Mouse (Mus musculus): ENCODE measurements around the gene Olfr819. TPM values are rescaled to one million over a fixed set of nuclear protein-coding genes. Genes with fewer than 3 reads are reported as not detected.

The Olfr819 gene
- polyA plus RNA-seq (2015; fragmentation: Illumina TruSeq; extraction: RNeasy Lipid Tissue Mini Kit (QIAGEN cat#74804); ENCODE audit: insufficient read depth, low read depth, low replicate concordance), result not detected

GRCm38 (mm10) chr10:129967166-129967565, at the start of gene Olfr819:
Olfr819 (minus strand) TSS chr10:129967266.

GRCm38 (mm10) chr10:130012321-130012720, 45.3 kb upstream of the Olfr819 start, which contains the start of gene Olfr820:
Olfr820 (plus strand) TSS chr10:130012621.

GRCm38 (mm10) chr10:129984962-129985361, 17.9 kb upstream of the Olfr819 start, which contains the start of gene Gm10310:
Gm10310 (minus strand) TSS chr10:129985062.

GRCm38 (mm10) chr10:129976040-129976439, 9.0 kb upstream of the Olfr819 start, which contains the start of gene Olfr247:
Olfr247 (minus strand) TSS chr10:129976140.

GRCm38 (mm10) chr10:129949000-129949399, 18.1 kb downstream of the Olfr819 start, which contains the start of gene Olfr818:
Olfr818 (minus strand) TSS chr10:129949100.

GRCm38 (mm10) chr10:129915497-129915896, 51.6 kb downstream of the Olfr819 start, which contains the start of gene Olfr816:
Olfr816 (minus strand) TSS chr10:129915597.

Other genes starting within 250 kb of the Olfr819 start
- gene Olfr805, start 237.9 kb downstream of the Olfr819 start, polyA plus RNA-seq (2015; fragmentation: Illumina TruSeq; extraction: RNeasy Lipid Tissue Mini Kit (QIAGEN cat#74804); ENCODE audit: insufficient read depth, low read depth, low replicate concordance), result not detected
- gene Olfr806, start 225.3 kb downstream of the Olfr819 start, polyA plus RNA-seq (2015; fragmentation: Illumina TruSeq; extraction: RNeasy Lipid Tissue Mini Kit (QIAGEN cat#74804); ENCODE audit: insufficient read depth, low read depth, low replicate concordance), result not detected
- gene Olfr807, start 209.5 kb downstream of the Olfr819 start, polyA plus RNA-seq (2015; fragmentation: Illumina TruSeq; extraction: RNeasy Lipid Tissue Mini Kit (QIAGEN cat#74804); ENCODE audit: insufficient read depth, low read depth, low replicate concordance), result not detected
- gene Olfr808, start 201.8 kb downstream of the Olfr819 start, polyA plus RNA-seq (2015; fragmentation: Illumina TruSeq; extraction: RNeasy Lipid Tissue Mini Kit (QIAGEN cat#74804); ENCODE audit: insufficient read depth, low read depth, low replicate concordance), result not detected
- gene Olfr809, start 192.6 kb downstream of the Olfr819 start, polyA plus RNA-seq (2015; fragmentation: Illumina TruSeq; extraction: RNeasy Lipid Tissue Mini Kit (QIAGEN cat#74804); ENCODE audit: insufficient read depth, low read depth, low replicate concordance), result not detected
- gene Olfr810, start 172.3 kb downstream of the Olfr819 start, polyA plus RNA-seq (2015; fragmentation: Illumina TruSeq; extraction: RNeasy Lipid Tissue Mini Kit (QIAGEN cat#74804); ENCODE audit: insufficient read depth, low read depth, low replicate concordance), result not detected
- gene Olfr811, start 162.9 kb downstream of the Olfr819 start, polyA plus RNA-seq (2015; fragmentation: Illumina TruSeq; extraction: RNeasy Lipid Tissue Mini Kit (QIAGEN cat#74804); ENCODE audit: insufficient read depth, low read depth, low replicate concordance), result not detected
- not detected for gene Olfr812, start 121.2 kb downstream of the Olfr819 start, polyA plus RNA-seq (2015; fragmentation: Illumina TruSeq; extraction: RNeasy Lipid Tissue Mini Kit (QIAGEN cat#74804); ENCODE audit: insufficient read depth, low read depth, low replicate concordance)
- not detected for gene Olfr813, start 111.9 kb downstream of the Olfr819 start, polyA plus RNA-seq (2015; fragmentation: Illumina TruSeq; extraction: RNeasy Lipid Tissue Mini Kit (QIAGEN cat#74804); ENCODE audit: insufficient read depth, low read depth, low replicate concordance)
- gene Olfr814, start 87.4 kb downstream of the Olfr819 start, polyA plus RNA-seq (2015; fragmentation: Illumina TruSeq; extraction: RNeasy Lipid Tissue Mini Kit (QIAGEN cat#74804); ENCODE audit: insufficient read depth, low read depth, low replicate concordance), result not detected
- gene Olfr815, start 61.4 kb downstream of the Olfr819 start, polyA plus RNA-seq (2015; fragmentation: Illumina TruSeq; extraction: RNeasy Lipid Tissue Mini Kit (QIAGEN cat#74804); ENCODE audit: insufficient read depth, low read depth, low replicate concordance), result not detected
- not detected for gene Olfr816, start 51.7 kb downstream of the Olfr819 start, polyA plus RNA-seq (2015; fragmentation: Illumina TruSeq; extraction: RNeasy Lipid Tissue Mini Kit (QIAGEN cat#74804); ENCODE audit: insufficient read depth, low read depth, low replicate concordance)
- not detected for gene Olfr818, start 18.2 kb downstream of the Olfr819 start, polyA plus RNA-seq (2015; fragmentation: Illumina TruSeq; extraction: RNeasy Lipid Tissue Mini Kit (QIAGEN cat#74804); ENCODE audit: insufficient read depth, low read depth, low replicate concordance)
- gene Olfr247, start 8.9 kb upstream of the Olfr819 start, polyA plus RNA-seq (2015; fragmentation: Illumina TruSeq; extraction: RNeasy Lipid Tissue Mini Kit (QIAGEN cat#74804); ENCODE audit: insufficient read depth, low read depth, low replicate concordance), result not detected
- not detected for gene Gm10310, start 17.8 kb upstream of the Olfr819 start, polyA plus RNA-seq (2015; fragmentation: Illumina TruSeq; extraction: RNeasy Lipid Tissue Mini Kit (QIAGEN cat#74804); ENCODE audit: insufficient read depth, low read depth, low replicate concordance)
- gene Olfr820, start 45.4 kb upstream of the Olfr819 start, polyA plus RNA-seq (2015; fragmentation: Illumina TruSeq; extraction: RNeasy Lipid Tissue Mini Kit (QIAGEN cat#74804); ENCODE audit: insufficient read depth, low read depth, low replicate concordance), result not detected
- not detected for gene Olfr821, start 63.1 kb upstream of the Olfr819 start, polyA plus RNA-seq (2015; fragmentation: Illumina TruSeq; extraction: RNeasy Lipid Tissue Mini Kit (QIAGEN cat#74804); ENCODE audit: insufficient read depth, low read depth, low replicate concordance)
- not detected for gene Olfr822, start 103.9 kb upstream of the Olfr819 start, polyA plus RNA-seq (2015; fragmentation: Illumina TruSeq; extraction: RNeasy Lipid Tissue Mini Kit (QIAGEN cat#74804); ENCODE audit: insufficient read depth, low read depth, low replicate concordance)
- gene Olfr823, start 148.1 kb upstream of the Olfr819 start, polyA plus RNA-seq (2015; fragmentation: Illumina TruSeq; extraction: RNeasy Lipid Tissue Mini Kit (QIAGEN cat#74804); ENCODE audit: insufficient read depth, low read depth, low replicate concordance), result not detected
- gene Olfr824, start 162.7 kb upstream of the Olfr819 start, polyA plus RNA-seq (2015; fragmentation: Illumina TruSeq; extraction: RNeasy Lipid Tissue Mini Kit (QIAGEN cat#74804); ENCODE audit: insufficient read depth, low read depth, low replicate concordance), result not detected
- not detected for gene Olfr825, start 199.5 kb upstream of the Olfr819 start, polyA plus RNA-seq (2015; fragmentation: Illumina TruSeq; extraction: RNeasy Lipid Tissue Mini Kit (QIAGEN cat#74804); ENCODE audit: insufficient read depth, low read depth, low replicate concordance)
- gene Olfr826, start 216.9 kb upstream of the Olfr819 start, polyA plus RNA-seq (2015; fragmentation: Illumina TruSeq; extraction: RNeasy Lipid Tissue Mini Kit (QIAGEN cat#74804); ENCODE audit: insufficient read depth, low read depth, low replicate concordance), result not detected
- gene Olfr827, start 247.1 kb upstream of the Olfr819 start, polyA plus RNA-seq (2015; fragmentation: Illumina TruSeq; extraction: RNeasy Lipid Tissue Mini Kit (QIAGEN cat#74804); ENCODE audit: insufficient read depth, low read depth, low replicate concordance), result not detected